Mouse (Mus musculus): Measurements from ENCODE around the gene Suz12.

- TF ChIP-seq CTCF (IDR thresholded peaks at IDR 0.05 in 2 of 3, conservative IDR thresholded peaks at IDR 0.05 in 1 of 3; ENCODE audit: control insufficient read depth in 1 of 3, insufficient read depth in 1 of 3, low read depth in 2 of 3, low read length in 3 of 3, poor library complexity in 1 of 3, severe bottlenecking in 1 of 3) = no peak
- no peak for TF ChIP-seq POLR2A (IDR thresholded peaks at IDR 0.05; ENCODE audit: control insufficient read depth in 1 of 2, insufficient read depth in 1 of 2, low read depth in 1 of 2, low read length in 2 of 2, poor library complexity in 1 of 2)
- TF ChIP-seq USF1 (IDR thresholded peaks at IDR 0.05; ENCODE audit: low read depth, low read length) = no peak
- no peak for TF ChIP-seq CHD1 (IDR thresholded peaks at IDR 0.05; ENCODE audit: low read depth, low read length)
- TF ChIP-seq E2F4 (IDR thresholded peaks at IDR 0.05; ENCODE audit: borderline replicate concordance, low read depth, low read length) = no peak
- TF ChIP-seq UBTF (IDR thresholded peaks at IDR 0.05; ENCODE audit: borderline replicate concordance, insufficient read depth, low read depth, low read length) = no peak
- no peak for TF ChIP-seq JUND (IDR thresholded peaks at IDR 0.05; ENCODE audit: low read depth, low read length)
- no peak for TF ChIP-seq GATA1 (IDR thresholded peaks at IDR 0.05; ENCODE audit: low read depth, low read length)
- no peak for TF ChIP-seq MAFK (IDR thresholded peaks at IDR 0.05; ENCODE audit: borderline replicate concordance, low read depth, low read length)
- TF ChIP-seq MEF2A (IDR thresholded peaks at IDR 0.05; ENCODE audit: extremely low read depth, insufficient replicate concordance, low read depth, low read length, poor library complexity, severe bottlenecking) = no peak
- TF ChIP-seq CHD2 (IDR thresholded peaks at IDR 0.05; ENCODE audit: low read length) = no peak
- TF ChIP-seq TCF12 (IDR thresholded peaks at IDR 0.05; ENCODE audit: low read depth, low read length) = no peak
- TF ChIP-seq ELF1 (IDR thresholded peaks at IDR 0.05; ENCODE audit: low read depth, low read length) = no peak
Observed at GRCm38 (mm10) chr11:79987896-79988295, 5.0 kb upstream of the Suz12 start.
